Mouse (Mus musculus) kidney, adult 2 months (tissue): ENCODE results near the gene Abcd2.

Source experiments
- CTCF ChIP-seq: fragments of 200-500 bp; conservative IDR thresholded peaks from 2 replicates; pipeline ENCODE4 v1.5.1; 2011; ENCODE audit warnings: low read depth, mild to moderate bottlenecking, control low read depth, low read length, moderate library complexity, mixed read lengths; ENCODE audit not compliant: insufficient read depth, insufficient read length
- POLR2A ChIP-seq: fragments of 200-500 bp; IDR thresholded peaks from one replicate; pipeline ENCODE4 v1.6.1; 2011; ENCODE audit warnings: low read depth, low read length, control low read depth

- no peak for TF ChIP-seq CTCF
- TF ChIP-seq POLR2A: no peak
These were observed 87.8 kb downstream of the Abcd2 start for GRCm38 (mm10) chr15:91103814-91104213.
